Mouse (Mus musculus) cerebellum, adult 9-11 months (tissue): ENCODE results near the gene Il17ra.

Experiments
- DNase-seq: peaks from one replicate; pipeline ENCODE4 v3.0.0; 2022

The Il17ra gene

DNA sequence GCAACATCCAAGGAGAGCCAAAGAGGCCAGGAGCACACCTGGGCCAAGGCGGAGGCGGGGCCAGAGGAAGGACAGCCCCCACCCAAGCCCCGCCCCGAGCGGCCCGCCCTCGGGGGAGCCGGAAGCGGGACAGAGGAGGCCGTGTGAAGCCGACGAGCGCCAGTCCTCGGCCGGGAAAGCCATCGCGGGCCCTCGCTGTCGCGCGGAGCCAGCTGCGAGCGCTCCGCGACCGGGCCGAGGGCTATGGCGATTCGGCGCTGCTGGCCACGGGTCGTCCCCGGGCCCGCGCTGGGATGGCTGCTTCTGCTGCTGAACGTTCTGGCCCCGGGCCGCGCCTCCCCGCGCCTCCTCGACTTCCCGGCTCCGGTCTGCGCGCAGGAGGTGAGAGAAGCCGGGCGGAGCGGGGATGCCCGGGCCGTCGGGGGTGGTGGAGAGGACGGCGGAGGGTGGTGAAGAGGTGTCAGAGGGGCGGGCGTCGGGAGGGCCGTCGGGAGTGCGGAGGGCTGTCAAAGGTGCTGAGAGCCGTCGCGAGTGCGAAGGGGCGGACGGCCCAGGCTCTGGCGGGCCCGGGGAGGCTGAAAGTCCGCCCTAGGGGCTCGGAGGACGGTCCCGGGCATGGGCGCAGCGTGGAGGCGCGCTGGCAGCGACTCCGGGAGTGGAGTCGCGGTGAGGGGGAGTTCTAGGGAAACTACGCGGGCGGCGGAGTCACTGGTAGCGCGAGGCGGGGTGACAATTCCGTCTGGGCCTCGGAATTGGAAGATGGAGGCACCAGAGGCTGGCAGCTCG is at the start of gene Il17ra:
Il17ra (plus strand) TSS at position 162 of the 786 bp plus-strand sequence.
- peak; percentile 23 for DNase-seq

DNA sequence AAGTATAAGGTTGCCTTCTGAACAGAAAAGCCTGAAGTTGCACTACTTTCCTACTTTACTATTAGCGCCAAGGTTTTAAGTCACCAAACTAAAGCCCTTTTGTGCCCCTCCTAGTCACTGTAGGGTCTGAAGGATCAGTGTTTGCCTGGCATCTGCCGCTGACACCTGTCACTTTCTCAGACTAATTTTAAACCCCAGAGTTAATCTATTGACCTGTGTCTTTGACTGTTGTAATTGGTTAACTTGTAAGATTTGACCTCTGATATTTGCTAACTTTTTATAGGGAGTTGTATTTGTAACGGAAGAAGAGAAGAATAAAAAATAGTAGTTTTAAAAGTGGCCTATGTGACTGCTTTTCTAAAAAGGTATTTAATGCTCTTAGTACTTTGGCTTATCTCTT is 24.9 kb upstream of the Il17ra start:
- no peak for DNase-seq

DNA sequence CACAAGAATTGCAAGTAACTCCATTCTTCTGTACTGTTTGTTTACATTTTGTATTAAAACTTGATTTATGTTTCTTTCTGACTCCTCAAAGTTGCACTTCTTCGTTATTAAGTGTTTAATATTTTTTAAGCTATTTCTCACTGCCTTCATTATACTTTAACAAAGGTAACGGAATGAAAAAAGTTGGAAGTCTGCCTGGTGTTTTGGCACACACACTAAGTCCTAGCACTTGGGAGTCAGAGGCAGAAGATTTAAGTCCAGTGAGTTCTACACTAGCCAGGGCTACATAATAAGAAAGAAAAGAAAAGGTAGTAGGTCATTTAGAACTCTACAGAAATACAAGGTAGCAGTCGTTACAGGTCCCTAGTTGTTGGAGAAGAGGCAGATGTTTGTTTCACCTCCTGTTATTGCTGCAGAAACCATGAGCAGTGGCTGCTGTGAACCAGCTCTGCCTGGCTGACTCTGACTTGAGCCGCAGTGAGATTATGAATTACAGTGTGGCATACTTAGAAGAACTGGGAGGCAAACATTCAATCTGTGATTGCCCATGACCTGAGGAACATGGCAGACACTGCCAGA is 20.8 kb upstream of the Il17ra start:
- no peak for DNase-seq

DNA sequence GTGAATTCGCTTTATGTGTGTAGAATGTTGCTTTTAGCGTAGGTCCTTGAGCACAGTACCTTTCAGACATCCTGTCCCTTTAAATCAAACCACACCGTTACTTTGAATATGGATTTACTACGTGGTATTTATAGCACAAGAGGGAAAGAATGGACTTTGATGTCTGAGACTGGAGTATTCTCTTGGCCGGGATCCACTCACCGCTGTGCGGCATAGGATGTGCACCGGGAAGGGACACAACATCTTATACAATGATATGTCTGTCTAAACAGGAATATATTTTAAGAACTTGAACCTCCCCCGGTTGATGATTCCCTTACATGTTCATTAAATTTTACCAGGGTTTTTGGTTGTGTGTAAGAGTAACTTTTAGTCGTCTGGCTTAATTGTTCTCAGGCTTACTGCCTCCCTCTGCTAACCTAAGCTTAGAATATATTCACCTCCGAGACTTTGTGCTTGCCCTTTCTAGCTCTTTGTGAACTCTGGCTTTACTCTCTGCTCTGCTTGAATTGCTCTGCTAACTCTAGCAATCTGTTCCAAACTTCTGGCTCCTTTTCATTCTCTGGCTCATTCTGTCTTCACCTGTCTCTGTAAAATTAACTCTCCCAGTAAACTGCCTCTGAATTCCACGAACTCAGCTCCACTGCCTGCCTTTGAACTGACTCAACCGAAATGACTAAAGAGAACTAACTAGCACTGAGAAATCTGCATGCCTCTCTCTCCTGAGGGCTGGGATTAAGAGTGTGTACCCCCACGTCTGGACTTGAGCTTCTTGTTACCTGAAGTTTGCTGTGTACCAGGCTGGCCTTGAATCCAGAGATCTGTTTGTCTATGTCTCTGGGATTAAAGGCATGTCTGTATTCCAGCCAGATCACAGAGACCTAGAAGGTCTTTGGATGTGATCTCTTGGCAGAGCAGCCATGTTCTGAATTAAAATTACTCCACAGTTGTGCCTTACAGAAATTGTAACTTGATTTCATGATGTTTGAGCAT is 19.4 kb upstream of the Il17ra start:
- DNase-seq, result no peak

DNA sequence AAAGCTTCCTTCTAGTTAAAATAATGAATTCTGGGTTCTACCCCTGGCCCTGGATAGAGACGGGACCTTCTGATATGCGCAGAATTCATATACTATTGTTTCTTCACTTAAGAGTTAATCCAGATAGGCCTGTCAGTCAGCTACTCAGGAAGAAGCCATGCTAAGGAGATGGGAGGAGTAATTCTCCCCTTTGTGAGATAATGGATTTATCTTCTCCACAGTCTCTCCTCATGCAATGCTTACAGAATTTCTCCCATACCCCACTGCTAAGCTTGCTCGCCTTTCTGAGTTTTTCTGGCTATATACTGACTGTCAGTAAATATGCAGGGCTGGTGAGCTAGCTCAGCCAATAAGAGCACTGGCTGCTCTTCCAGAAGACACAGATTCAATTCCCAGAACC is 12.8 kb upstream of the Il17ra start:
- no peak for DNase-seq

DNA sequence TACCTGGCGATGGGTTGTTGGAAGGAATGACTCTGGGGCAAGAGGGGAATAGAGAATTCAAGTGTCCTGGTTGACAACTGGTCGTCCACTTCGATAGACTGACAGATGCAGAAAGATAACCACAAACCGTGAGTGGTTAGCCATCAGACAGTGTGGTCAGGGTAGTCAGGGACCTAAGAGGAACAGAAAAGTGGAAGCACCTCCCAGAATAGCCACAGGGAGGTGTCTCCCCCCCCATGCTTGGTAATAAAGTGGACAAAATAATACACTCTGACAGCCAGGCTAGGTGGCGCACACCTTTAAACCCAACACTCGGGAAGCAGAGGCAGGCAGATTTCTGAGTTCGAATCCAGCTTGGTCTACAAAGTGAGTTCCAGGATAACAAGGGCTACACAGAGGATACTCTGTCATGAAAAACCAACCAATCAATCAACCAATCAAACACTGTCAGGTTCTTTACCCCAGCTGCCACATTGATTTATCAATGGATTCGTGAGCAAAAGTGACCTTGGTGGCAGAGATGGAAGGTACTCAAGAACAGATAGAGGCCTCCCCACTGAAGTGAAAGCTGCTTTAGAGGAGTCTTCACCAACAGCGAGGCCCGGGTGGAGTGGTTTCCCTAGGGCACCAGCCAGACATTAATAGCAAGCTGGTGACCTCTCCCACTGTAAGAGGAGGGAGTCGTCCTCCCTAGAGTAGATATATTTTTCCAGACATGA is 10.5 kb upstream of the Il17ra start:
- DNase-seq, result no peak

DNA sequence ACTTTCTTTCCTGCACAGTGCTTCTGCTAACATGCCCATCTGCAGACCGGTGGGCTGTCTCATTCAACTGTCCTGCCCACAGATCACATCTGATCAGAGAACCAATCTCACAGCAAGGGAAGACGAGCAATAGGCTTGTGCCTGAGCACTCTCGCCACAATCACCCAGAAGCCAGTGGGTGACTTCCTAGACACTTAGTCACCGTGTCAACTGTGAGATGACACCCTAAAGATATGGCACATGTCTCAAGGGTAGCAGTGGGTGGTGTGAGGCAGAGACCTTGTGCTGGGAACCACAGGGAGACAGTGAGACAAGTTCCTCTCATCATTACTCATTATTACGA is 10.0 kb upstream of the Il17ra start:
- DNase-seq, result no peak

DNA sequence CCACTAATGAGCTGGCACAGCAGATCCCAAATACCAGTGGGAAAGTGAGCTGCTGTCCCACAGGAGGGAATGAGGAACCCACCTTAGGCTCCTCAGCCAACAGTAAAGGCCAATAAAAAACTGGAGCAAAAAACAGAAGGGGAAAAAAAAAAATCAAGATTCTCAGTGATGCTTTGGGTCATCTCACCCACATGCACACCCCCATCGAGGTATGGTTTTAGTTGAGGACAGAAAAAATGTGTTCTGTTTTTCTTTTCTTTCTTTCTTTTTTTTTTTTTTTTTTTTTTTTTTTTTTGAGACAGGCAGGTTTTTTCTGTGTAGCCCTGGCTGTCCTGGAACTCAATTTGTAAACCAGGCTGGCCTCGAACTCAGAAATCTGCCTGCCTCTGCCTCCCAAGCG is 9.5 kb upstream of the Il17ra start:
- no peak for DNase-seq

DNA sequence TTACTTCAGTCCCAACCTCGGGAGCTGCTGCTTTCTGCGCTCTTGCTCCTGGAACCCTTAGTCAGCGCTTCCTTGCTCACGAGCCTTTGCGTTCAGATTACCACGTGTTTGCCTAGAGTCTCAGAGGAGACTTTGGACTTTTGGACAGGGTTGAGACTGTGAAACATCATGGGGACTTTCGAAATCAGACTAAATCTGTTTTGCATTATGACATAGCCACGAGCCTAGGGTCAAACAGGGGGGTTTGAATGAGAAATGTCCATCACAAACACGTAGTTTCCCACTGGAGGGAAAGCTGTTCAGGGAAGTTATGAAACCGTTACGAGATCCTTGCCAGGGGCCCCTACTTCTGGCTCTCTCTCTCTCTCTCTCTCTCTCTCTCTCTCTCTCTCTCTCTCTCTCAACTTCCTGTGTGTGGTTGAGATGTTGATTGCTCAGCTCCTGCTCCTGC is 8.4 kb upstream of the Il17ra start:
- DNase-seq, result no peak

DNA sequence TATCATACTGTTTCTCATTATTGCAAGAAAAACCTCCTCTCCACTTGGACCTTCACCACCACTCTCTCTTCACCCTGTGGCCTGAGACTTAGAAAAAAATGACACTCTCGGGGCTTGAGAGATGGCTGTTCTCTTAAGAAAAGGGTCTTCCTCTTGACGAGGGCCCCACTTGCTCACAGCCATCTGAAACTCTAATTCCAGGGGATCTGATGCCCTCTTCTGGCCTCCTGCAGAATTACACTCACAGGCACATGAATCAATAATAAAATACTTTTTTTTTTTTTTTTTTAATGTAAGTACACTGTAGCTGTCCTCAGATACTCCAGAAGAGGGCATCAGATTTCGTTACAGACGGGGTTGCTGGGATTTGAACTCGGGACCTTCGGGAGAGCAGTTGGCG is 6.0 kb upstream of the Il17ra start:
- no peak for DNase-seq

DNA sequence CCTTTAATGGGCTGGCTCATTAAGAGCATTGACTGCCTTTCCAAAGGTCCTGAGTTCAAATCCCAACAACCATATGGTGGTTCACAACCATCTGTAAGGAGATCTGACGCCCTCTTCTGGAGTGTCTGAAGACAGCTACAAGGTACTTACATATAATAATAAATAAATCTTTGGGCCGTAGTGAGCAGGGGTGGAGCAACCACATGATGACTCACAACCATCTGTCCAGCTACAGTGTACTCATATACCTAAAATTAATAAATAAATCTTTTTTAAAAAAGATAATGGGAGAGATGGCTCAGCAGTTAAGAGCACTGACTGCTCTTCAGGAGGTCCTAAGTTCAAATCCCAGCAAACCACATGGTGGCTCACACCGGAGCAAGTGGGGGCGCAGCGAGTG is 5.3 kb upstream of the Il17ra start:
- DNase-seq, result no peak

DNA sequence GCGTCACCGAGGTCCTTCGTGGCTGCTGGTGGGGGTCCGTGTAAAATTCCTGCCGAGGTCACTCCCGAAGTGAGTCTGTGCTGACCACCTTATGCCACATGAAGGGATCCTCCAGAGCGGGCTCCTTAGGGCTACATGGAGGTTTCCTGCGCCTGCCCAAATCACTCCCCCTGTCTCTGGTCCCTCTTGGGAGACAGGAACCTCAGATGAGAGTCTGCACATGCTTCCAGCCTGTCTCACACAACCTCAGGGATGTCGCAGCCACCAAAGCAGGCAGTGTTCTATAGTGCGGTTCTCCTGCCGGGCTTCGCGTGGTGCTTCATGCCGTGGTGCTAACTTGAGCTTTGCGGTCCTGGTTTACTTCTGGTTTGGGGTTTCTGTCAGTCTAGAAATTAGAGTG is 1.8 kb upstream of the Il17ra start:
- no peak for DNase-seq

DNA sequence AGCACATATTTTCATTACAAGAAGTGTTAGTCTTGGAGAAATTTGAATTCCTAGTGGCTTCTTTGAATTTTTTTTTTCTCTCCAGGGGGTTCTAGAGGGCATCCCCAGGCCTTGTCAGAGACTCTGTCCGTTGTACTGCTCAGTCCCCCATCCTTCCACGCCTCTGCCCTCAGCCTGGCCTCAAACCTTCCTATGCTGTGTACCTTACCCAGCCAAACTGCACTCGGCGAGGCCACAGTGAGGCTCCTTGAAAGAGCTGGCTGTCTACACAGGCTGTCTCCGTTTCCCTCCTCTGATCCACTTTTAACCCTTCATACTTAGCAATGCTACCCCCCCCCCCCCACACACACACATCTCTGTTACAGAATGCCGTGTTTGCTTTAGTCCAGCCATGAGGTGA is 796 bp upstream of the Il17ra start:
- DNase-seq, result no peak

DNA sequence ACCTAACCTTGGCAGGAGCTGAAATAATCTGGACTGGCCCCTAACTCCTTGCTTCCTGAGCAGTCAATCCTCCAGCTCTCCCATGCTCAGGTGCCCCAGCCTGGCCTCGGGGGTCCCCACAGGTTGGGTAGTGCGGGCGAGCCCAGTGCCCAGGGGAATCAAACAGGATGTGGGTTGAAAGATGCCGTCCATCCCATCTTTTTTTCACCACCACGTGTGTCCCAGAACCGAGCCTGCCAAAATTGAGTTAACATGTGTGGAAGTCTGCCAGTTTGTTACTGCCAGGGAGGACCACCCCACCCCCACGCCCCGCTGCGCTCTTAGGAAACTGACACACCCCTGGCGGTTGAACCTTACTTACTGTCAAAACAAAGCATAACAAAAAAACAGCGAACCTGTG is 837 bp downstream of the Il17ra start:
- DNase-seq, result no peak

DNA sequence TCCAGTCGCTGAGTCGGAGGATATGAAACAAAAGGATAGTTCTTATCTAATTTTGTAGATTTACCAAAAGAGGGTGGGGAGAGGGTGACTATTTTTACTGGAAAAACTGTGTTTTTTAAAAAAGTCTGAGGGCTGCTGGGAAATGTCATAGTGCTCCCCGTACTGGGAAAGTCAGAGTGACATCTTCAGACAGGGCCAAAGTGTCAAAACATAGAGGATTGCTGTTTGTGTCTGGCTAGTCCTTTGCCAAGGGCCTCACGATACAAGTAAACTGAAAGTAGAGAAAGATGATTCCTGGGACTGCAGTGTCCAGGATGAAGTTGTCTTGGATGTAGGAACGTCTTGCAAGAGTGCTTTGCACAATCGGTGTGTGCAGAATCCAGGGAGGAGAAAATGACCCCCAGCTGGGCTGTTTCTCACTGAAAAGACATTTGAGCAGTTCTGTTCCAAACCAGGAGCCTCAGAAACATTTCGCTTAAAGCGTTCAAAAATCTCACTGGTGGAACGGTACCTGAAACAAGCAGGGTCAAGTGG is 1.4 kb downstream of the Il17ra start:
- no peak for DNase-seq

DNA sequence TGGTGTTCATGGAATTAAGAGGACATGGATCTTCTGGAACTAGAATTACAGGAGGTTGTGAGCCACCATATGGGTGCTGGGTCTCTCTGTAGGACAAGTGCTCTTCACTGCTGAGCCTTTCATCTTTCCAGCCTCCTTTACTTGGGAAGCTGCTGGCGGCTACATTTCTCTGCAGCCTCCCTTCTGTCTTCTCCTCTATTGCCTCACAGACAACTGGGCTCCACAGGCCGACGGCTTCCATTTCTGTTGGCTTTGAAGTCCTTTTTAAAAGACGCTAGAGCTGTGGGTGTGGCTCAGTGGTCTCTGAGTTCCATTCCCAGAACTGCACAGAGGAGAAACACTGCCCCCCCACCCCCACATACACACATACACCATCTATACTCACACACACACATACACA is 2.3 kb downstream of the Il17ra start:
- DNase-seq, result no peak

DNA sequence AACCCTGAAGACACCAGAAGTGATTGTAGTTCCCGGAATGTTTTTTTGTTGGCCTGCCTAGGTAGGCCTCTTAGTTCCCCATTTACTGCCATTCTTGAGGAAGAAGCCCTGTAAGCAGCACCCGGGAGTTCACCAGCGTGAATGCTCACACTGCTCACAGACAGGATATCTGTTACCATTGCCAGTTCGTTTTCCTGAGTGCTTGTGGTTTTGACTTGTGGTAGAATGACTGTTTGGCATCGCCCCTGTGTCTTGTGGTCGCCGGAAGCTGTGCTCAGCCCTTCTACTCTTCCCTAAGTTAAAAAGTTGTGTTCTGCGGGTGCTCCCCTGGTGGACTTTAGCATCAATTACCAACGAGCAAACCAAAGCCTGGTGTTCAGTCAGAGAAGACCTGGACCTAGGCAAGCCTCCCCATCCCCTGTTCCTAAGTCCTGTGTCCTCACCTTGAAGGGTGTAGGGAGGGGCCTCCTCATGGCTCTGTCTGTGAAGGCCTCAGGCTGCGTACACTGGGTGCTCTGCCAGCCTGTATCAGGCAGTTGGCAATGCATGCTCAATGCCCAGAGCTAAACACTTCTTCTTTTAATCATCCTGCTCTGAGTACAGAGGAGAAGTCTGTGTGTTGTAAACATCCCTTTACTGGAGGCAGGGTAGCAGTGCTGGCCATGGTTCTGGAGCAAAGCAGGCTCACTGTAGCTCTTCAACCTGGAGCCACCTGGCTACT is 3.7 kb downstream of the Il17ra start:
- no peak for DNase-seq

DNA sequence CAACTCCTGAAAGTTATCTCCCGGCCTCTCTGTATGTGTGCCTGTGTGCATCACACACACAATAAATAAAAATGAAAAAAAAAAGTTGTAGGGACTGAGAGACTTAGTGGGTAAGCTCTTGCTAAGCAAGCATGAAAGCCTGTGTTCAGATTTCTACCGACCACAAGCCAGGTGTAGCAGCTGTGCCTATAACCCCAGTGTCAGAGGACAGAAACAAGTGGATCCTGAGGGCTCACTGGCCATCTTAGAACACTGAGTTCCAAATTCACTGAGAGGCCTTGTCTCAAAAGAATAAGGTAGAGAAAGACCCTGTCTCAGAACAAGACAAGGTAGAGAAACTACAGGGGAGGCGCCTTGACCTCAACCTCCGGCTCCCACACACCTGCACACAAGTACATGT is 5.2 kb downstream of the Il17ra start:
- DNase-seq, result no peak

DNA sequence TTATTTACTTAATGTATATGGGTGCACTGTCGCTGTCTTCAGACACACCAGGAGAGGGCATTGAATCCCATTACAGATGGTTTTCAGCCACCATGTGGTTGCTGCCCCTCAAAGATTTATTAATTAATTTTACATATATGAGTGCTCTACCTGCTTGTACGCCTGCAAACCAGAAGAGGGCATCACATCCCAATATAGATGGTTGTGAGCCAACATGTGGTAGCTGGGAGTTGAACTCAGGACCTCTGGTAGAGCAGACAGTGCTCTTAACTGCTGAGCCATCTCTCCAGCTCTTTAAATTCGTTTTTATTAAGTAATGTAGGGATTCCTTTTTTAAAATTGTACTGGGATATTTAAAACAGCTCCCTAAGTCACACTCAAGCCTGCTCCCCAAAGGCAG is 6.2 kb downstream of the Il17ra start:
- no peak for DNase-seq

DNA sequence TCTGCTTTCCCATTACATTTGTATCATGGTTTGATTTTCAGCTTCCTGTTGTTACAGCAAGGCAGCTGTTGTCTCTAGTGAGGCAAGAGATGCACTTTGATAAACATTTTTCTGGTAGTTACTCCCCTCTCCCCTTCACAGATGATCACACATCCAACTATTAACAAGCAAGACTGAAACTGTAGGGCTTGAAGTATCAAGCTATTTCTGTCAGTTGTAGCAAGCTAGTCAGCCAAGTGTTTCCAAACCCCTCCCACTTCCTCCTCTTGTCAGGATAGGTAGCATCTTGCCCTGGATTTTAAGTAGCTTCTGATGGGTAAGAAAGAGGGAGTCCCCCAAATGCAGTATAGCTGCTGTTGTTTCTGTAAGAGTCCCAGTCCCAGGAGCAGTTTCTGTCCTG is 6.7 kb downstream of the Il17ra start:
- DNase-seq, result no peak

DNA sequence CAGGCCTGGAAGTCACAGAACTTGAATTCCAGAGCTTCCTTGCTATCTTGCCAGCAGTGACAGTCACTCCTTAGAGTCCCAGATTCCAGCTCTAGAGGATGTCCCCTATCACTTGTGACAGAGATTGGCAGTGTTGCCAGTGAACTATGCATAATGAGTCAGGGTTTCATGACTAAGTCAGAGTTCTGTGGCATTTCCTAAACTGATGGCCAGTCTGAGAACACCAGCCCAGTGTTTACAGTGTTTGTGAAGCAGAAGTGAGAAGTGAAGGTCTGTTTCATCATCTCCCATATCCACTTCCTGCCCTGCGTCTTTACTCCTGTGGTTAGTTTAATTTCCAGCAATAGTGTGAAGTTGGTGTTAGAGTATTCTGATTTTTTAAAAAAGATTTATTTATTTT is 7.6 kb downstream of the Il17ra start:
- DNase-seq, result no peak

DNA sequence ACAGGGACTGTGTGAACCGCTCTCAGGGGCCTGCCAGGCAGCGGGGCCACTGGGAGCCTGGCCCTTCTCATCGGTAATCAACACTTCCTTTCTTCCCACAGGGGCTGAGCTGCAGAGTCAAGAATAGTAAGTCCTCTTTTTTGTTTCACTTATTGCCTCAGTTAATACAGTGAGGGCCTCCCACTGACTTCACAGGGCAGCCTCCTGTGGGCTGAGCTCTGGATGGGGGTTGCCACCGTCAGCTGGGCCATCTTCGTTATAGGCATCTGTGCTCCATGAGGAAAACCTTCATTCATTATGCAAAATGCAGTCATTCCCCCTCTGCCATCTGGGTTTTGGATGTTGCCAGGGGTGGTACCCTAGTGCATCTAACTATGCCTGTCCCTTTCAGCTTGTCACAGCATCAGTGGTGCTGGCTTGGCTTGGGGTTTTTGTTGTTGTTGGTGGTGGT is 9.0 kb downstream of the Il17ra start:
- no peak for DNase-seq
